Mouse (Mus musculus): ENCODE data around the gene Amfr.

Amfr gene

DNA sequence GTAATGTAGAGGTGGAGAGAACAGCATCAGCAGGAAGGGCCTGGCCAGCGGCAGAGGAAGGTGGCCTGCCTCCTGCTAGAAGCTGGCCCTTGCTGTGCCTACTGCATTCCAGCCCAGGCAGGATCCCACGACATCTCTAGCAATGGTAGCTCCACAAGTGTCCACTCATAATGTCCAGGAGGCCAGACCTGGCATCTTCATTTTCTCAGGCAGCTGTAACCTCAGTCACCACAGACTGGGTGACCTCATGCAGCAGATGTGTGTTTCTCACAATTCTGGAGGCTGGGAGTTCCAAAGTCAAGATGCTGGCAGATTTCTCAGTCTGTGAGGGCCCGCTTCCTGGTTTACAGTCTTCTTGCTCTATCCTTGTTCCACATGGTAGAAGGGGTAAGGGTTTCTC lies 74.4 kb downstream of the Amfr start:
- DNase-seq (ENCODE audit: extremely low read depth, low read depth, low spot score) = no peak

DNA sequence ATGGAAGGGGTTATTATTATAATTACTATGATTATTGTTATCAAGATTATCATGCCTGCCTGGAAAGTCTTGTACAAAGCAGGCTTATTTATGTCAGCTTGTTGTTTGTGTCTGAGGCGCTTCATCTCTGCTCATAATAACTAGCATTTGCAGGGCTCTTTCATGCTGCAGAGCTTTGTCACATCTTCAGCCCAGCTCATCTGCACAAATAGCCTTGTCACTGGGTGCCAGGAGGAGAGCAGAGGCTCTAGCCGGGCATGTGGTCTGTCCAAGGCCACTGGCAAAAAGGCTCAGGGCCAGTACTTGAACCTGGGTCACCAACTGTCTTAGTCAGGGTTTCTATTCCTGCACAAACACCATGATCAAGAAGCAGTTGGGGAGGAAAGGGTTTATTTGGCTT lies 79.4 kb downstream of the Amfr start:
- no peak for DNase-seq (ENCODE audit: extremely low read depth, low read depth, low spot score)

DNA sequence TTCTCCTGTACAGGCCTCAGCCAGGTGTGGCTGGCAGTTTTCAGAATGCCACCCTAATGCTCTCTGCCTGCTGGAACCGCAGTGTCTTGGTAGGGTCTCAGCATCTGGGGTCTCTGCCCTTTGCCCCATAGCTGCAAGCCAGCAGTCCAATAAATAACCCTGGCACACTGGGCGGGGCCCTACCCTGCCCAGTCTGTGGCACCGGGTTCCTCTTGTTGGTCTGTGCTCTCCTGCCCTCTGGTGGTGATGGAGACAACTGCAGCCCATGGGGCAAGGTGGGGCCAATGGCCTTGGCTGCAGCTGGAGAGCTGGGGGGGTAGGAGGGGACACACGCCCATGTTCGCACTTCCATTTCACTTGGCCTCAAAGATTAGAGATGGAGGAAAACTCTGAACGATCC lies 79.8 kb downstream of the Amfr start:
- no peak for DNase-seq (ENCODE audit: extremely low read depth, low read depth, low spot score)

DNA sequence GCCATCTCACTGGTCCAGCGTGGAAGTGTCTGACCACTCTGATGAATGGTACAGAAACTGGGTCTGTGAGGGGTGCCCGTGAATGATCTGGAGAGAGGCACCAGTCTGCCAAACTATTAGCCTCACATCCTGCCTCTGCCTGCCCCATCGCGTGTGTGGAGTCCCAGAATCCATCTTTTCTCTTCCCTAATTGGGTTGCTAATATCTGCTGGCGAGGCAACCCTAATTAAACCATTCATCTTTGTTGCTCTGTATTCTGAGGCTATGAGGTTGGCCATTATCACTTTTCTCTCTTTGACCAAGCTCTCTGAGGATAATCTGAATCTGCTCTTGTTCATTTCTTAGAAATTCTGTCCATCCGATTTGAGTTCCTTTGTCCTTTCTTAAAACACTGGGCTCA lies 81.3 kb downstream of the Amfr start:
- DNase-seq (ENCODE audit: extremely low read depth, low read depth, low spot score) = no peak

DNA sequence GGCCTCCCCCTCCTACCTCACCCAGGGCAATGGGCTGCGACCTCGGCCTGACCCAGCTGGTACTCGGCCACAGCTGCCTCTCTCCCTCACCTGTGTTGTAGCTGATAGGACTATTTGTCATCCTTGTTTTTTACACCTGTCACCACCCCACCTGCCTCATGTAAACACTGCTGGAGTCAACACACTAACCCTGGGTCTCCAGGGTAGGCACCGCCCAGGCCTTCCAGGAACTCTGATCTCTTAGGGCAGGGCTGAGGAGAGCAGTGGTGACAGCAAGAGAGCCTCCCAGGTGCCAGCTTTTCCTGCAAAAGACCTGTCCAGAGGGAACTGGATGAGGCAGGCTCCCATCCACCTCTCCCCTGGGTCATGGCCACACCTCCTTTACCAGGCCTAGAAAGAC lies 83.4 kb downstream of the Amfr start:
- no peak for DNase-seq (ENCODE audit: extremely low read depth, low read depth, low spot score)

DNA sequence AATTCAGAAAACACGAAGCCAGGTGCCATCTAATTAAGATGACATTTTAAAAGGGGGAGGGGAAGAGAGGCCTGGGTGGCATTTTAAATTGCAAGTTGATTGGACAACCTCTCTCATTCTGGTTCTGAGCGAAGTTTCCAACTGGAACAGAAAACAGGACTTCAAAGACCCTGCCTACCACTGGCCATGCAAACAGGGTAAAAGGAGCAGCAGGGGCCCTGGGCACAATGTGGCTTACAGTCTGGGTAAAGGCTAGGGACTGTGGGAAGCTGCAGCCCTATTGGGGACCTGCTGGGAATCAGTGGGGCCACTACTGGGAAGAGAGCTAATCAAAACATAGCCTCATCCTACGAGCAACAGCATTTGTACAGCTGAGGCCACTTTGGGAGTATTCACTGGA lies 87.1 kb downstream of the Amfr start:
- no peak for DNase-seq (ENCODE audit: extremely low read depth, low read depth, low spot score)

DNA sequence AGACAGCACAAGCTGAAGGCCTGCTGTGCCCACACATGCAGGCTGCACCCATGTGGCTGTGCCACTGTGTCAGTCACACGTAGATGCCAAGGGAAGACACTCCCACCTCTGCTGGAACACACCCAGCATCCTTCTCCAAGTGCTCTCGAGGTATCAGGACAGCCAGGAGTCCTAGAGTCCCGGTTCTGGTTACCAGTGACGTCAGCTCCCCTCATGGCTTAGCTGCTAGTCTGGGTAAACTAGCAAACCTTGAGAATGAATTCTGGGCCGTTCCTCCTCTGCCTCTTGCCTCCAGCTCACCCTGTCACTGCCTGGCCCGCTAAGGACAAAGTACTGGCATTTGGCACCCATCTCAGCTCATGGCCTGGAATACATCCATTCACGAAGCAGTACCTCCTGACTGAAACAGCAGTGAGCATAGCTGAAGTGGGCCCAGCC lies 88.7 kb downstream of the Amfr start:
- DNase-seq (ENCODE audit: extremely low read depth, low read depth, low spot score) = no peak

Data from fat pad, adult 2 months (tissue).